Mouse (Mus musculus): ENCODE data around the gene Nudt8. TPM values are rescaled to one million over a fixed set of nuclear protein-coding genes. Genes with fewer than 3 reads are reported as not detected.

Nudt8 gene
- polyA plus RNA-seq, 1 experiment from 2014 or later: 30.0 TPM

DNA sequence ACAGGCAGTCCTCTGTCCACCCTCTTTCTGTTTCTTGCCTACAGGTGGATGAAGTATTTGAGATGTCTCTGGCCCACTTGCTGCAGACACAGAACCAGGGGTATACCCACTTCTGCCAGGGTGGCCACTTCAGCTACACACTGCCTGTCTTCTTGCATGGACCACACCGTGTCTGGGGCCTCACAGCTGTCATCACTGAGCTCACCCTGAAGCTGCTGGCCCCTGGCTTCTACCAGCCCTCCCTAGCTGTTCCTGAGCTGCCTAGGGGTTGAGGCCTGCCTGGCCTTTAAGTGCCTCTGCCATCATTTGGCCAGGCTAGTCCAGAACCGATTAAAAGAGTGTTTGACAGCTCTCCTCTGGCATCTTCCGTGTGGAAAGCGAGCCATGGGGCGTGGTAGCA is 1.4 kb downstream of the Nudt8 start:
- H3K9ac ChIP-seq: no peak overlapping the region
- 86% methylated on average over 5 of the region's 5 CpGs for WGBS
- no peaks in the 10 kb centered on the region for H3K9me3 ChIP-seq
- ATAC-seq (ENCODE audit: insufficient number of reproducible peaks, insufficient read depth, low FRiP score, low TSS enrichment): no peak
- peaks cover 14% of the 10 kb centered on the region for H3K4me1 ChIP-seq
- H3K4me2 ChIP-seq (replicated peaks): peak overlapping the region; percentile 76; the same call in 1 of the 2 replicates
- H3K27ac ChIP-seq: no peak overlapping the region
- peaks cover 13% of the 10 kb centered on the region for H3K36me3 ChIP-seq
- no peak overlapping the region for H3K4me3 ChIP-seq
- no peaks in the 10 kb centered on the region for H3K27me3 ChIP-seq

- 93% methylated on average over 1 of the region's 1 CpGs for WGBS
- Histone ChIP-seq H3K9me3 (no peaks in the 10 kb centered on the region), H3K36me3 (peaks cover 27% of the 10 kb centered on the region), H3K4me1 (peaks cover 14% of the 10 kb centered on the region), H3K4me3 (no peak within 1 kb of the TSS), H3K9ac (no peak within 1 kb of the TSS), H3K27me3 (no peaks in the 10 kb centered on the region), H3K4me2 (replicated peaks) (no peak within 1 kb of the TSS), H3K27ac (no peak within 1 kb of the TSS)
- ATAC-seq (ENCODE audit: insufficient number of reproducible peaks, insufficient read depth, low FRiP score, low TSS enrichment): no peak
These were observed 2.7 kb downstream of the Nudt8 start, which contains the start of gene Doc2g for GRCm38 (mm10) chr19:4003112-4003511. Gene Doc2g, plus strand, starts transcription at chr19:4003313.

DNA sequence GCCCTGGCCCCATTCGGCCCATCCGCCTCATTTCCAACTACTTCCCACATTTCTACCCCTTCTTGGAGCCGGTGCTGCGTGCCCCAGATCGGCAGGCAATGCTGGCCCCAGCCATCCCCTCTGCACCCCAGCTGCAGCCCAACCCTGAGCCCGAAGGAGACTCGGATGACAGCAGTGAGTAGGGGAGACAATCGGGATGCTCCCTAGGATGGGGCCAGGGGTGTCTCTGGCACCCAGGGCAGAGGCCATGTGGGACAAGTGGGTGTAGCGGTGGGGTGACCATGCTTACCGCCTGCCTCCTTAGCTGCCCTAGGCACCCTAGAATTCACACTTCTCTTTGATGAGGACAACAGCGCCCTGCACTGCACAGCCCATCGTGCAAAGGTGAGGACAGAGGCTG is 3.3 kb downstream of the Nudt8 start:
- Histone ChIP-seq H3K4me1 (peaks cover 14% of the 10 kb centered on the region), H3K4me3 (no peak overlapping the region), H3K27ac (no peak overlapping the region), H3K4me2 (replicated peaks) (no peak overlapping the region), H3K27me3 (no peaks in the 10 kb centered on the region), H3K9me3 (no peaks in the 10 kb centered on the region), H3K36me3 (peaks cover 32% of the 10 kb centered on the region), H3K9ac (no peak overlapping the region)
- WGBS: 81% methylated on average over 12 of the region's 12 CpGs
- ATAC-seq (ENCODE audit: insufficient number of reproducible peaks, insufficient read depth, low FRiP score, low TSS enrichment): no peak

GRCm38 (mm10) chr19:4004331-4004730 is 4.0 kb downstream of the Nudt8 start:
- no peak for ATAC-seq (ENCODE audit: insufficient number of reproducible peaks, insufficient read depth, low FRiP score, low TSS enrichment)
- WGBS: 87% methylated on average over 15 of the region's 15 CpGs
- Histone ChIP-seq H3K4me1 (peaks cover 14% of the 10 kb centered on the region), H3K4me3 (no peak overlapping the region), H3K9me3 (no peaks in the 10 kb centered on the region), H3K27ac (no peak overlapping the region), H3K4me2 (replicated peaks) (no peak overlapping the region), H3K9ac (no peak overlapping the region), H3K36me3 (peaks cover 38% of the 10 kb centered on the region), H3K27me3 (no peaks in the 10 kb centered on the region)

- no peak for ATAC-seq (ENCODE audit: insufficient number of reproducible peaks, insufficient read depth, low FRiP score, low TSS enrichment)
- Histone ChIP-seq H3K4me1 (peaks cover 10% of the 10 kb centered on the region), H3K9ac (no peak overlapping the region), H3K9me3 (no peaks in the 10 kb centered on the region), H3K4me3 (no peak overlapping the region), H3K27me3 (no peaks in the 10 kb centered on the region), H3K4me2 (replicated peaks) (no peak overlapping the region), H3K27ac (no peak overlapping the region), H3K36me3 (peaks cover 45% of the 10 kb centered on the region)
- WGBS: 92% methylated on average over 9 of the region's 9 CpGs
These were observed 4.7 kb downstream of the Nudt8 start for GRCm38 (mm10) chr19:4005091-4005490.

DNA sequence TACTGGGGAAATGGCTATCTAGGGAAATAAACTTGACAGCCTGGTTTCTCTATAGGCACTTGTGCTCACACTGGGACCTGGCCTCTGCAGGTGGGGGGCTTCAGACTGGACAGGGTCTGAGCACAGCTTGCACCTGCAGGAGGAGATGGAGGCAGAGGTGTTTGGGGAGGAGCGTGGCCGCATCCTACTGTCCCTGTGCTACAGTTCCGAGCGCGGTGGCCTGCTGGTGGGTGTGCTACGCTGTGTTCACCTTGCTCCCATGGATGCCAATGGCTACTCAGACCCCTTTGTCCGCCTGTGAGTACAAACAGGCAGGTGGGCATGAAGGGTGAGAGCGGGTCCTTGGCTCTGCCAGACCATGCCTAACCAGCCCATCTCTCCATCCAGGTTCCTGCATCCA is 5.6 kb downstream of the Nudt8 start:
- WGBS: 86% methylated on average over 8 of the region's 8 CpGs
- H3K9me3 ChIP-seq: no peaks in the 10 kb centered on the region
- no peaks in the 10 kb centered on the region for H3K27me3 ChIP-seq
- peaks cover 8% of the 10 kb centered on the region for H3K4me1 ChIP-seq
- no peak overlapping the region for H3K27ac ChIP-seq
- no peak for ATAC-seq (ENCODE audit: insufficient number of reproducible peaks, insufficient read depth, low FRiP score, low TSS enrichment)
- H3K4me3 ChIP-seq: no peak overlapping the region
- no peak overlapping the region for H3K9ac ChIP-seq
- peaks cover 51% of the 10 kb centered on the region for H3K36me3 ChIP-seq
- H3K4me2 ChIP-seq (replicated peaks): no peak overlapping the region

DNA sequence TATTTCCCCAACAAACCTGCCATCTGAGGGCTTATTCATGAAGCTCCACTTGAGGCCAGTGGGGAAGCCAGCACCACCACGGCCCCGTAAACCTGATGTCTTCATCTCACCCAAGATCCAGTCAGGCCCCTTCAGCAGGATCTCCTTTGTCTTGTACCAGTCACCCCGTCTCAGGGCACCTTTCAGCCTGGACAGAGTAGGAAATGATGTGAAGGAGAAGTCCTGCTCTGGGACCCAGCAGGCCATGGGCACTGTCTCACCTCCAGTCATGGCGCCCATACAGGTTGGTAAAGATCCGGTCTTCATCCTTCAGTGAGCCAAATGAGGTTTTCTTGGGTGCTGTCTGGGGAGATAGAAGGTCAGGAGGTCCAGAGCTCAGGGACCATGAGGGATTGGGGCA is 10.7 kb downstream of the Nudt8 start:
- Histone ChIP-seq H3K27me3 (no peaks in the 10 kb centered on the region), H3K27ac (no peak overlapping the region), H3K9ac (no peak overlapping the region), H3K4me1 (peaks cover 6% of the 10 kb centered on the region), H3K4me3 (no peak overlapping the region), H3K9me3 (no peaks in the 10 kb centered on the region), H3K4me2 (replicated peaks) (peak overlapping the region; percentile 72; the same call in 1 of the 2 replicates), H3K36me3 (peaks cover 46% of the 10 kb centered on the region)
- 91% methylated on average over 5 of the region's 5 CpGs for whole genome bisulfite sequencing
- ATAC-seq (ENCODE audit: insufficient number of reproducible peaks, insufficient read depth, low FRiP score, low TSS enrichment): no peak

DNA sequence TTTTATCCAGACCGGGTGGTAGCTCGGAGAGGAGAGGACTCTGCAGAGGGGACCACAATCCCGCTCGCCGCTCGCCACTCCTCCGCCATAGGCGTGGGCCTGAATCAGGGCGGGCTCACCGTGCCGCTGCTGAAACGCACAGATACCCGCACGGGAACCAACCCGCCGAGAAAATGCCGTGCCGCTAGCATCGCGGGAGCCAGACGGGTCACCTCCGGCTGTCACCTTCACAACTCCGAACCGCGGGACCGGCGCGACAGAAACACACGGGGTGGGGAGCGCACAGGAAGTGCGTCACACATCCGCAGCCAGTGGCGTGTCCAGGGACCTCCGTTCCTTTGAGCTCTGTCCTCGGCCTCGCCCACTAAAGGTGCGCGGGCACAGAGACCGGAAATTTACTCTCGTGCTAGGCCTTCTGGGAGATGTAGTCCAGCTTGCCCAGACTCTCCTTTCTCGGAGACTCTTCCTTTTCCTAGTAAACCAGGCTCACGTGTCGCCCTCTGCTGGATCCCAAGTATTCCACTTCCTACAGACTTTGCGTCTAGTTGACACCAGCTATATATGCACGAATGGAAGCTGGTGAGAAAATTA is 12.1 kb downstream of the Nudt8 start, which contains the start of gene Ndufv1:
Gene Ndufv1 (minus strand): TSS at position 375 of the 591 bp plus-strand sequence.
- H3K27ac ChIP-seq: no peak within 1 kb of the TSS
- H3K4me3 ChIP-seq: peak within 1 kb of the TSS; percentile 87
- H3K4me2 ChIP-seq (replicated peaks): peak within 1 kb of the TSS; percentile 72
- WGBS: under 1% methylated on average over 45 of the region's 45 CpGs
- peaks cover 32% of the 10 kb centered on the region for H3K36me3 ChIP-seq
- H3K27me3 ChIP-seq: no peaks in the 10 kb centered on the region
- H3K9me3 ChIP-seq: no peaks in the 10 kb centered on the region
- peaks cover 6% of the 10 kb centered on the region for H3K4me1 ChIP-seq
- peak within 1 kb of the TSS; percentile 68 for H3K9ac ChIP-seq
- ATAC-seq (ENCODE audit: insufficient number of reproducible peaks, insufficient read depth, low FRiP score, low TSS enrichment): peak; percentile 97

DNA sequence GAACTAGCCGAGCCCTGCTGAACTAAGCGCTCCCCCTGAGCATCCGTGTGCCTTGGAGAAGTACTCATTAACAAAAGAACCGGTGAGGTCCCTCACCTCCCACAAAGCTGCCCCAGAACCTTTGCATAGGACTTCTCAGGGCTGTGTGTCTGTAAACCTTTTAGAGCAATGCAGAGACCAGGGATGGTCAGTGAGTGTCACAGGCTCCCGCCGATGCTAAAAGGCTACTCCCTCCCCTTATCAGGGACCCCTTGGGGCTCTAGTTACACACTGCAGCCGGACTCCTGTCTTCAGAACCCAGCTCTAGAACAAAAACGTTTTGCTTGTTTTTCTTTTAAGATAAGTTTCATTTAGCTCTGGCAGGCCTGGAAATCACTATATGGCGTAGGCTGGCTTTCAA is 12.7 kb downstream of the Nudt8 start:
- H3K27ac ChIP-seq: no peak overlapping the region
- peak overlapping the region; percentile 87 for H3K4me3 ChIP-seq
- no peaks in the 10 kb centered on the region for H3K27me3 ChIP-seq
- peak overlapping the region; percentile 47 for H3K4me2 ChIP-seq (replicated peaks)
- peak; percentile 23; the same call in 1 of the 2 replicates for ATAC-seq (ENCODE audit: insufficient number of reproducible peaks, insufficient read depth, low FRiP score, low TSS enrichment)
- H3K9ac ChIP-seq: 0 out of 2 replicates have a peak overlapping the region, but pooled peaks have one; percentile 22
- no peaks in the 10 kb centered on the region for H3K9me3 ChIP-seq
- H3K36me3 ChIP-seq: peaks cover 27% of the 10 kb centered on the region
- peaks cover 6% of the 10 kb centered on the region for H3K4me1 ChIP-seq
- WGBS: 18% methylated on average over 9 of the region's 9 CpGs

DNA sequence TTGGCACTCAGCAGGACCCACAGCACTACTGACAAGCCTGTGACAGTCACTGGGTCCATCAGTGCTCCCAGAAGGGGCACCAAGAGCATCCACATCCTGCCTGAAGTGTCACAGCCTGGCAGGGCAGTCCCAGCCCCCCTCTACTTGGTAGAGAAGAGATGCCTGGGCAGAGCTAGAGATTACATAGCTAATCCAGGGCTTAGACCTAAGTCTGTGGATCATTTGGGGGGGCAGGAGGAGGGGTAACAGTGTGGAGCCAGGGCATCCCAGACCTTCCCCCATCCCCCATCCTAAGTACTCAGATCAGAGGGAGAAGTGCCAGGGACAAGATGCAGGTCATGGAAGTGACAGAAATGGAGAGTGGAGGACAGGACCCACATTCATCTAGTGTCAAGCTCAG is 14.4 kb downstream of the Nudt8 start:
- Histone ChIP-seq H3K9ac (no peak overlapping the region), H3K4me3 (no peak overlapping the region), H3K4me1 (peaks cover 6% of the 10 kb centered on the region), H3K36me3 (peaks cover 10% of the 10 kb centered on the region), H3K27me3 (no peaks in the 10 kb centered on the region), H3K27ac (no peak overlapping the region), H3K9me3 (no peaks in the 10 kb centered on the region), H3K4me2 (replicated peaks) (no peak overlapping the region)
- no peak for ATAC-seq (ENCODE audit: insufficient number of reproducible peaks, insufficient read depth, low FRiP score, low TSS enrichment)

- Histone ChIP-seq H3K36me3 (peaks cover 4% of the 10 kb centered on the region; the same call in 1 of the 2 replicates), H3K4me3 (no peak overlapping the region), H3K27ac (no peak overlapping the region), H3K4me2 (replicated peaks) (no peak overlapping the region), H3K4me1 (peaks cover 6% of the 10 kb centered on the region), H3K9me3 (no peaks in the 10 kb centered on the region), H3K27me3 (no peaks in the 10 kb centered on the region), H3K9ac (no peak overlapping the region)
- no peak for ATAC-seq (ENCODE audit: insufficient number of reproducible peaks, insufficient read depth, low FRiP score, low TSS enrichment)
- WGBS: 47% methylated on average over 5 of the region's 5 CpGs
These were observed 15.3 kb downstream of the Nudt8 start for GRCm38 (mm10) chr19:4015635-4016034.

GRCm38 (mm10) chr19:4017921-4018587 is 17.7 kb downstream of the Nudt8 start:
- Histone ChIP-seq H3K4me1 (no peaks in the 10 kb centered on the region), H3K27ac (no peak overlapping the region), H3K9ac (no peak overlapping the region), H3K36me3 (no peaks in the 10 kb centered on the region), H3K4me3 (no peak overlapping the region), H3K4me2 (replicated peaks) (no peak overlapping the region), H3K27me3 (no peaks in the 10 kb centered on the region), H3K9me3 (no peaks in the 10 kb centered on the region)
- ATAC-seq (ENCODE audit: insufficient number of reproducible peaks, insufficient read depth, low FRiP score, low TSS enrichment): no peak
- 55% methylated on average over 10 of the region's 10 CpGs for WGBS

Data from embryonic facial prominence, embryonic 12.5 days (tissue).